Mouse (Mus musculus) c-Kit-positive CD71-negative TER-119-negative erythroid progenitor cells, embryonic 14.5 days (primary cell): ENCODE data around the gene Inpp5b.
A peak's percentile ranks its signal among the peaks of the same experiment; 100 is the strongest.
"Not testable (repeated sequence)": the region's sequence is repeated elsewhere in the genome, so short reads cannot be mapped to it uniquely, and the experiment has no call there.

Experiments
- DNase-seq: peaks from one replicate; pipeline ENCODE4 v3.0.0-alpha.2; 2013; ENCODE audit warnings: low read depth

The Inpp5b gene

GRCm38 (mm10) chr4:124709961-124710446, 31.6 kb upstream of the Inpp5b start:
- DNase-seq: no peak

DNA sequence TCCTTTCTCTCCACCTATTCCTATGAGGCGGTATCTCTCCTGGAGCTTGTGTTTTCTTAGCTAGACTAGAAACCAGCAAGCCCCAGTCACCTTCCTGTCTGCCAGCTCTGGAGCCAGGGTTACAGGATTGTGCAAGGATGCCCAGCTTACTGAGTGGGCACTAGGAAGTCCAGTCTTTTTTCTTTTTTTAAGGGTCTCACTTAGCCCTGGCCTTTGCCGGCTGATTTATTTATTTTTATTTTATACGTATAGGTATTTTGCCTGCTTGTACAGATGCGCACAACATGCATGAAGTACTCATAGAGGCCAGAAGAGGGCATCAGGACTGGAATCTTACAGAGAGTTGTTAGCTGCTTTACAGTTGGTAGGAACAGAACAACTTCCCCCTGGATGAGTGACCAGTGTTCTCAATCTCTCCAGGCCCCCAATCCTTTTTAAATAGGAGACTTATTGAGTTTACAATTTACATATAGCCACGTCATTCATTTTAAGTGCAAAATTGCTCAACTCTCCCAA, 30.8 kb upstream of the Inpp5b start:
- no peak for DNase-seq

DNA sequence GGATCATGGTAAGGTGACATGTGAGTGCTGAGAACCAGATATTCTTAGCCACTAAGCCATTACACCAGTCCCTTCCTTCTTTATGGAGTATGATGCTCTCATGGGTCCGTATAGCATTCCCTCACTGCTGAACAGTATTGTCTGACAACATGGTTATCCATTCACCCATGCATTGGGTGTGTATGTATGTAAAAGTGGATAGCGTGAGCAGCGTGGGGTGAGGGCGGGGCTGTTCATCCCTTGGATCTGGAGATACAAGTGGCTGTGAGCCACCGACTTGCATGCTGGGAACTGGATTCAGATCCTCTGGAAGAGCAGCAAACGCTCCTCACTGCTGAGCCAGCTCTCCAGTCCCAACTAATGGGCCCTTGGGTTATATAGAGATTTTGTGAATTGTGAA, 29.0 kb upstream of the Inpp5b start:
- DNase-seq: no peak

GRCm38 (mm10) chr4:124713850-124714249, 27.8 kb upstream of the Inpp5b start:
- not testable (repeated sequence) for DNase-seq

GRCm38 (mm10) chr4:124714545-124715481, 26.8 kb upstream of the Inpp5b start, which contains the start of gene Sf3a3:
Gene Sf3a3, plus strand, starts transcription at chr4:124714776.
- DNase-seq: peak; percentile 95

GRCm38 (mm10) chr4:124719101-124719500, 22.5 kb upstream of the Inpp5b start:
- DNase-seq: no peak

DNA sequence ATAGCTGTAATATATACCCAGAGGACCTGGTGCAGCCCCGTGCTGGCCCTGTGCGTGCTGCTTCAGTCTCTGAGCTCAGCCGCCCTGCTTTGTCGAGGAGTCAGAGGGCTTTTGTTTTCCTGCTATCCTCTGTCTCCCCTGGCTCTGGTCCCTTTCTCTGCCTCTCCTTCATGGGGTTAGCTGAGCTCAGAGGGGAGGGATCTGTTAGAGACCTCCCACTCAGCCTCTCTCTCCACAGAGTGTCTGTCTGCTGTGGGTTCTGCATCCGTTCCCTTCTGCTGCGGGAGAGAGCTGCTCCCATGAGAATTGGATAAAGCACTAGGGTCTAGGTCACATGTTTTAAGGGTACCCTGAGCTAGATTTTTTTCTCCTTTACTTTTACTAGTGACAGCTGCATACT, 15.5 kb upstream of the Inpp5b start:
- DNase-seq: no peak

GRCm38 (mm10) chr4:124736952-124737351, 4.7 kb upstream of the Inpp5b start:
- DNase-seq: no peak

DNA sequence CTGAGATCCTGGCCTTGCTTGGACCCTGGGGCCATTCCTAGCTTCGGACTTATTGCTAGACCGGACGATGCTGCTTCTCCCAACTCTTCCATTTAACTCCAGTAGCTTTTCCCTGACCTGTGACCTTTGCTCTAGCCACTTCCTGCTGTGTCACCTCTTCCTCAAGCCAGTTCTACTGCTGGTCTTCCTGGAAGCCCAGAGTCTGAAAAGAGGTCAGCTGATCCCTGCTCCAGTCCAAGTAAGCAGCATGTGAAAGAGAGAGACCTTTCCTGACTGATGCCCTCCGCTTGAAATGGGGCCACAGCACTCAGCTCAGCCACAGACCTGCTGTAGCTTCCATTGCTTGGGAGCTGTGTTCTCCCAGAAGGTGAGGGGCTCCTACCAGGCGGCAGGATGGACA, 4.2 kb upstream of the Inpp5b start:
- DNase-seq: no peak

GRCm38 (mm10) chr4:124738013-124738412, 3.6 kb upstream of the Inpp5b start:
- no peak for DNase-seq

GRCm38 (mm10) chr4:124738783-124739182, 2.9 kb upstream of the Inpp5b start:
- no peak for DNase-seq

GRCm38 (mm10) chr4:124742839-124743238, 1.2 kb downstream of the Inpp5b start:
- DNase-seq: no peak

GRCm38 (mm10) chr4:124746577-124746976, 4.9 kb downstream of the Inpp5b start:
- DNase-seq: no peak

- no peak for DNase-seq
Measured at GRCm38 (mm10) chr4:124747851-124748250, 6.2 kb downstream of the Inpp5b start.

DNA sequence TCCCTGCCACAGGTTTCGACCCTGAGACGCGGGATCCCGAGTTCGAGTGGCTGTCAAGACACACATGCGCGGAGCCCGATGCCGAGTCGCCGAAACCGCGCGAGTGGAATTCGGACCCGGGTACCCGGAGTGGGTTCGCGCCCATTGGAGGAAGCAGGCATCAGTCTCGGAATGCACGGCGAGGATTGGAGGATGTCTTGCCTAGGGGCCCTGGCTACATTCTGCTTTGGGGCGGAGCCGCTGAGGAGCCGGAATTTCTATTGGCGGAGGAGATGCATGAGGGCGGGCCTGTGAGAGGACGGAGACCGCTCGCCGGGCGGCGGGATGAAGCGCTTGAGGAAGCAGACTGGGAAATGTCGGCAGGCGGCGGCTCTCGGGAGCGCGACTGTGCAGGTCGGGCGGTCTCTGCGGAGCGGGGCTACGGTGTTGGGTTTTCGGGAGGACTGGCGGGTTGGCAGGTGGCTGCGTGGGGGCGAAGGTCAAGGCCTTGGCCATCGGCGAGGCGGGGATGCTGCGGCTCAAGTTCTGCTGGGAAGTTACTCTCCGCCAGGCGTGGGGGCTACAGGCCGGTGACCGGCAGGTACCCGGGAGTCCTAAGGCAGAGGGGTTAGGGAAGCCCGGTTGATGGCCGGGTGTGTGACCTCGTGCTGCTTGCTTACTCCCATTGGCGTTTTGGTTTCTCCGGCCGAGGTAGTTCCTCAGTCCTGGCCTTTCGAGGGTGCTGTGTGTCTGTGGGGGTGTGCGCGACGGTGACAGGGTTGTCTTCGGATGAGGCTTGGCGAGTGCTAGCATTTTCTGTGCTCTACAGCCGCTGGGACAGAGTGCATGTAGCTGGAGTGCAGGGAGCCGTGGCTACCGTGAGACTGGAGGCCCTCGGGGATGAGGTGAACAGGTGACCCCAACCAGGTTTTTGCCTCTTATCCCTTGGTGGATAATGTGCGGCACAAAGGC, 9.9 kb downstream of the Inpp5b start:
- peak; percentile 97 for DNase-seq

- peak; percentile 63 for DNase-seq
Measured at GRCm38 (mm10) chr4:124752281-124753199, 10.9 kb downstream of the Inpp5b start.

- DNase-seq: no peak
Measured at GRCm38 (mm10) chr4:124755526-124755925, 13.9 kb downstream of the Inpp5b start.

GRCm38 (mm10) chr4:124759305-124759811, 17.7 kb downstream of the Inpp5b start:
- peak; percentile 44 for DNase-seq

- DNase-seq: no peak
Measured at GRCm38 (mm10) chr4:124761201-124761600, 19.6 kb downstream of the Inpp5b start.

DNA sequence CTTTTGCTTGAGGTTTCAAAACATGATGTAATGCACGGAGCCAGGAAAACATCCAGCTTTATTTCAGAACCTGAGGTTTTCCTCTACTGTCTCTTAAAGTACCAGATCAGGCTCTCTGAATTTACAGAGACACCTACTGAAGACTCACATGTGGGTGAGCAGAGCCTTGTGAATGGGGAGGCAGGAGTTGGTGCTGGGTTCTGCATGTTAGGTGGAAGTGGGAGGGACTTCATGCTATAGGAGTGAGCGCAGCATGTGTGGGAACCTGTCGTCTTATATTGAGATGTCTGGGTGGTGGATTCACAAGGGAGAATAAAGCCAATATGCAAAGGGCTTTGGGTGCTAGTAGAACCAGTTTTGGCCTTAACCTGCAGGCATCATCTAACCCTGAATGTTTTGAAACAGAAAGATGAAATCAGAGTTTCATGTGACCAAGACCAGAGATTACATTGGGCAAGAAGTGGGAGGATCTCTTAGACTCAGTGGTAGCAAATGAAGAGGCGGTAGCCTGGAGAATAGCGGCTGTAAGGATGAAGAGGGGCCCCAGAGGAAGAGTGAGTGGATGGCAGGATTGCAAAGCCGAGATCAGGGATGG, 21.3 kb downstream of the Inpp5b start:
- no peak for DNase-seq
